Mouse (Mus musculus) MEL (cell line): Measurements from ENCODE around the gene Sbk3. TPM values are rescaled to one million over a fixed set of nuclear protein-coding genes. Genes with fewer than 3 reads are reported as not detected.

Source experiments
- DNase-seq: peaks from one replicate; pipeline ENCODE4 v3.0.0; 2011; ENCODE audit warnings: low read depth, low spot score
- H3K27ac ChIP-seq: 2 replicates; pipeline ENCODE4 v1.5.1; 2012; ENCODE audit warnings: low read depth, mild to moderate bottlenecking, control low read depth, low read length, moderate library complexity; ENCODE audit not compliant: control insufficient read depth
- H3K27me3 ChIP-seq, 2 experiments: fragments of 150-350 bp in 1 of 2; sonication (generic) in 1 of 2; 2 replicates each; pipeline ENCODE4 v1.6.1; 2012; ENCODE audit warnings: low read length in 2 of 2, mild to moderate bottlenecking in 2 of 2, improper control_type of control experiment in 1 of 2, moderate library complexity in 1 of 2; ENCODE audit not compliant: insufficient read depth in 2 of 2, control insufficient read depth in 1 of 2
- H3K36me3 ChIP-seq, 2 experiments: 2 replicates each; pipeline ENCODE4 v1.6.1; 2012 to 2014; ENCODE audit warnings: low read length in 2 of 2, improper control_type of control experiment in 1 of 2, inconsistent platforms in 1 of 2, mild to moderate bottlenecking in 1 of 2; ENCODE audit not compliant: insufficient read depth in 2 of 2, control insufficient read depth in 1 of 2
- H3K4me1 ChIP-seq, 2 experiments: fragments of 150-350 bp in 1 of 2; sonication (generic) in 1 of 2; 2 replicates each; pipeline ENCODE4 v1.6.1; 2012; ENCODE audit warnings: low read length in 2 of 2, improper control_type of control experiment in 1 of 2, mild to moderate bottlenecking in 1 of 2; ENCODE audit not compliant: insufficient read depth in 2 of 2, control insufficient read depth in 1 of 2
- H3K4me3 ChIP-seq, 2 experiments: fragments of 150-350 bp in 1 of 2; sonication (generic) in 1 of 2; 2 replicates each; pipeline ENCODE4 v1.5.1; 2012; ENCODE audit warnings: low read depth in 2 of 2, low read length in 2 of 2, mild to moderate bottlenecking in 2 of 2, moderate library complexity in 2 of 2, control low read depth in 1 of 2, improper control_type of control experiment in 1 of 2; ENCODE audit not compliant: control insufficient read depth in 1 of 2, insufficient read depth in 1 of 2
- H3K79me2 ChIP-seq: 2 replicates; pipeline ENCODE4 v1.6.1; 2012; ENCODE audit warnings: mild to moderate bottlenecking, low read length, moderate library complexity; ENCODE audit not compliant: control insufficient read depth, poor library complexity, insufficient read depth
- H3K9ac ChIP-seq: 2 replicates; pipeline ENCODE4 v1.6.1; 2012; ENCODE audit warnings: low read depth, mild to moderate bottlenecking, control low read depth, low read length, moderate library complexity; ENCODE audit not compliant: control insufficient read depth, poor library complexity, severe bottlenecking
- H3K9me3 ChIP-seq: fragments of 150-350 bp; sonication (generic); replicated peaks from 2 replicates; pipeline ENCODE4 v1.6.1; 2012; ENCODE audit warnings: mild to moderate bottlenecking, low read length, improper control_type of control experiment, moderate library complexity; ENCODE audit not compliant: insufficient read depth
- CTCF ChIP-seq, 3 experiments: IDR thresholded peaks in 2 of 3; conservative IDR thresholded peaks in 1 of 3; 2 replicates each; pipeline ENCODE4 v1.5.1; 2011 to 2012; ENCODE audit warnings: low read length in 3 of 3, low read depth in 2 of 3, mild to moderate bottlenecking in 2 of 3, improper control_type of control experiment in 1 of 3, inconsistent platforms in 1 of 3, mixed read lengths in 1 of 3, moderate library complexity in 1 of 3; ENCODE audit not compliant: control insufficient read depth in 1 of 3, insufficient read depth in 1 of 3, poor library complexity in 1 of 3, severe bottlenecking in 1 of 3
- ETS1 ChIP-seq: IDR thresholded peaks from 2 replicates; pipeline ENCODE4 v1.6.1; 2012; ENCODE audit warnings: low read depth, mild to moderate bottlenecking, inconsistent platforms, low read length, improper control_type of control experiment, moderate library complexity
- GABPA ChIP-seq: IDR thresholded peaks from 2 replicates; pipeline ENCODE4 v1.6.1; 2012; ENCODE audit warnings: low read depth, mild to moderate bottlenecking, inconsistent platforms, low read length, improper control_type of control experiment, moderate library complexity
- GATA1 ChIP-seq: IDR thresholded peaks from 2 replicates; pipeline ENCODE4 v1.6.1; 2011; ENCODE audit warnings: low read depth, low read length, improper control_type of control experiment
- MAX ChIP-seq: IDR thresholded peaks from 2 replicates; pipeline ENCODE4 v1.6.1; 2011; ENCODE audit warnings: low read length, improper control_type of control experiment
- MEF2A ChIP-seq: IDR thresholded peaks from 2 replicates; pipeline ENCODE4 v1.6.1; 2014; ENCODE audit warnings: low read depth, mild to moderate bottlenecking, inconsistent platforms, low read length, improper control_type of control experiment; ENCODE audit not compliant: poor library complexity, insufficient replicate concordance, severe bottlenecking; ENCODE audit errors: extremely low read depth
- NELFE ChIP-seq: IDR thresholded peaks from 2 replicates; pipeline ENCODE4 v1.6.1; 2011; ENCODE audit warnings: low read depth, low read length, improper control_type of control experiment
- NRF1 ChIP-seq: IDR thresholded peaks from 2 replicates; pipeline ENCODE4 v1.6.1; 2014; ENCODE audit warnings: low read depth, mild to moderate bottlenecking, inconsistent platforms, low read length, improper control_type of control experiment, moderate library complexity; ENCODE audit not compliant: poor library complexity, insufficient read depth, severe bottlenecking
- POLR2A ChIP-seq, 2 experiments: IDR thresholded peaks; 2 replicates each; pipeline ENCODE4 v1.6.1; 2011 to 2012; ENCODE audit warnings: low read length in 2 of 2, mild to moderate bottlenecking in 2 of 2, control low read depth in 1 of 2, improper control_type of control experiment in 1 of 2, low read depth in 1 of 2, moderate library complexity in 1 of 2; ENCODE audit not compliant: control insufficient read depth in 1 of 2, insufficient read depth in 1 of 2, poor library complexity in 1 of 2
- POLR2AphosphoS5 ChIP-seq: IDR thresholded peaks from 2 replicates; pipeline ENCODE4 v1.6.1; 2012; ENCODE audit warnings: low read depth, borderline replicate concordance, mild to moderate bottlenecking, inconsistent platforms, low read length, moderate library complexity, mixed read lengths
- RAD21 ChIP-seq: IDR thresholded peaks from 2 replicates; pipeline ENCODE4 v1.6.1; 2011; ENCODE audit warnings: mild to moderate bottlenecking, low read depth, low read length, improper control_type of control experiment
- TAL1 ChIP-seq: IDR thresholded peaks from 2 replicates; pipeline ENCODE4 v1.6.1; 2012; ENCODE audit warnings: mild to moderate bottlenecking, inconsistent platforms, low read length, moderate library complexity, mixed read lengths
- ZMIZ1 ChIP-seq: IDR thresholded peaks from 2 replicates; pipeline ENCODE4 v1.6.1; 2012; ENCODE audit warnings: low read depth, mild to moderate bottlenecking, inconsistent platforms, low read length, improper control_type of control experiment, moderate library complexity
- ZNF384 ChIP-seq: IDR thresholded peaks from 2 replicates; pipeline ENCODE4 v1.6.1; 2012; ENCODE audit warnings: low read depth, mild to moderate bottlenecking, inconsistent platforms, low read length, improper control_type of control experiment
- polyA plus RNA-seq, 2 experiments: library from polyadenylated mRNA; stranded (reverse) in 1 of 2; unstranded in 1 of 2; fragments of >175 nt in 1 of 2; fragments of >200 nt in 1 of 2; gene quantifications; 2 replicates each; pipeline versions ENCODE4 v1.2.1 to v1.2.4; 2012; ENCODE audit warnings: low replicate concordance in 2 of 2, low read depth in 1 of 2; ENCODE audit not compliant: insufficient read length in 2 of 2, insufficient read depth in 1 of 2, missing spikeins in 1 of 2
- total RNA-seq: library from RNA; depleted of rRNA; stranded (reverse); fragments of 300-350 nt; gene quantifications from 2 replicates; pipeline ENCODE4 v1.2.3, GENCODE M21; 2012

The Sbk3 gene
- total and polyA plus RNA-seq, 3 experiments = not detected

DNA sequence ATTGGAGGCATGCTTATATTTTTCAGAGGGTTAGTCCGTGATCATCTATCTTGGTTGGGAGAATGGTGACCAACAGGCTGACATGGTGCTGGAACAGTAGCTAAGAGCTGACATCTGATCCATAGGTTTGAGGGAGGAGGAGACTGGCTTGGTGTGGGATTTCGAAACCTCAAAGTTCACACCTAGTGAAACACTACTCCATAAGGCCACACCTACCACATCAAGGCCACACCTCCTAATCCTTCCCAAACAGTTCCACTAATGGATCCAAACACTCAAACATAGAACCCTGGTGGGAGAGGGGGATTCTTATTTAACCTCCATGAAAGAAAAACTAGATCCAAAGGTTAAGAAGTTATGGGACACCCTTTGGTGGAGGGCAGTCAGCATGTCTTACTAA lies 46.0 kb upstream of the Sbk3 start:
- DNase-seq = no peak
- Histone ChIP-seq H3K9ac (no peak overlapping the region), H3K27me3 (no peaks in the 10 kb centered on the region), H3K9me3 (no peaks in the 10 kb centered on the region), H3K4me3 (no peak overlapping the region), H3K36me3 (peaks cover 0 to 26% of the 10 kb centered on the region in 2 experiments; a peak in 2 of 4 replicates), H3K4me1 (peaks cover 7 to 23% of the 10 kb centered on the region in 2 experiments; a peak in 3 of 4 replicates), H3K27ac (no peak overlapping the region), H3K79me2 (peaks cover 18% of the 10 kb centered on the region)
- TF ChIP-seq MAX (no peak), TAL1 (no peak), MEF2A (no peak), ZMIZ1 (no peak)

DNA sequence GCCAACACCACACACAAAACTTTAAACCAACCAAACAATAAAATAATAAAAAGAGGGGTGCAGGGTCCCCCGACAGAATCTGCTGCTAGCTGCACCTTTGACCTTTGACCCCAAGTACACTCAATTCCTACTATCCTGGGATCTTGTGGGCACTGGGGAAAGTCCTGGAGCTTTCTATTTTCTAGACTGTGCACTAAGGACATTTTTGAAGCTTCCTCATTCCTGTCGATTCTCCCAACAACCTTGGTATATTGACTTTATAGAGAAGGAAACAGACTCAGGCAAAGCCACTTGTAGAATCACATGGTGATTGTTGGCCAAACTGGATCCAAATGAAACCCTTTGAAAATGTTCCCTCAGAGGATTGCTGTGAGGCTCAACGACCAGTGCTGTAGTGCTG lies 45.1 kb upstream of the Sbk3 start:
- no peaks in the 10 kb centered on the region for H3K27me3 ChIP-seq
- peak overlapping the region; percentile 60 to 88 for H3K4me3 ChIP-seq
- H3K9me3 ChIP-seq = no peaks in the 10 kb centered on the region
- DNase-seq = peak; percentile 44
- no peak for TF ChIP-seq POLR2AphosphoS5
- TF ChIP-seq GATA1 = no peak
- TF ChIP-seq ZNF384 = no peak
- TF ChIP-seq RAD21 = no peak
- TF ChIP-seq NELFE = no peak
- no peak for TF ChIP-seq GABPA
- TF ChIP-seq ETS1 = no peak
- no peak for TF ChIP-seq MAX
- TF ChIP-seq MEF2A = no peak
- TF ChIP-seq CTCF (IDR thresholded peaks at IDR 0.05 in 2 of 3, conservative IDR thresholded peaks at IDR 0.05 in 1 of 3; ENCODE audit: control insufficient read depth in 1 of 3, insufficient read depth in 1 of 3, low read depth in 2 of 3, low read length in 3 of 3, poor library complexity in 1 of 3, severe bottlenecking in 1 of 3) = no peak
- TF ChIP-seq NRF1 = no peak
- no peak for TF ChIP-seq POLR2A (IDR thresholded peaks at IDR 0.05; ENCODE audit: control insufficient read depth in 1 of 2, insufficient read depth in 1 of 2, low read depth in 1 of 2, low read length in 2 of 2, poor library complexity in 1 of 2)
- peak overlapping the region; percentile 75 for H3K9ac ChIP-seq
- H3K27ac ChIP-seq = peak overlapping the region; percentile 85
- peaks cover 0 to 18% of the 10 kb centered on the region in 2 experiments; a peak in 2 of 4 replicates for H3K36me3 ChIP-seq
- H3K79me2 ChIP-seq = peaks cover 9% of the 10 kb centered on the region
- peaks cover 5 to 14% of the 10 kb centered on the region in 2 experiments; a peak in 3 of 4 replicates for H3K4me1 ChIP-seq
